ENCODE assay signal across 24 mouse cellular contexts in genomic region chr9:78343055-78343454, GRCm38 (mm10). TPM values are rescaled to one million over a fixed set of nuclear protein-coding genes. Genes with fewer than 3 reads are reported as not detected.
DNase-seq lines count a peak whose midpoint lies in the region; ATAC-seq and TF ChIP-seq lines count a peak whose summit lies in the region.
"Not testable (repeated sequence)": the region's sequence is repeated elsewhere in the genome, so short reads cannot be mapped to it uniquely, and the experiment has no call there.
"Had no signal": no experiment of that assay in that cellular context is flagged by ENCODE, and none has a peak within 500 bp of the region (broad histone marks: within the 10 kb centered on the region; RNA-seq: fewer than 3 reads in every experiment).

No protein-coding gene starts in this region.

- not testable (repeated sequence) for H3K4me3 ChIP-seq in heart, embryonic 10.5 days; kidney, adult 2 months (ENCODE audit: insufficient read depth, low read depth, low read length); kidney, embryonic 16.5 days (ENCODE audit: low read length)

- WGBS in heart, embryonic 10.5 days, result 84% methylated on average over 9 of the region's 9 CpGs
- WGBS in kidney, adult 2 months, result 60% methylated on average over 9 of the region's 9 CpGs
- 64% methylated on average over 9 of the region's 9 CpGs for WGBS in kidney, embryonic 16.5 days

- H3K36me3 ChIP-seq in heart, embryonic 10.5 days; kidney, adult 2 months (ENCODE audit: control insufficient read depth, insufficient read depth, low read length); kidney, embryonic 16.5 days (ENCODE audit: insufficient read depth, low read length): not testable (repeated sequence)

- not testable (repeated sequence) for H3K27ac ChIP-seq in heart, embryonic 10.5 days; kidney, adult 2 months (ENCODE audit: insufficient read depth, low read depth, low read length); kidney, embryonic 16.5 days (ENCODE audit: low read length)

- peak; percentile 21 for DNase-seq in R1 (ENCODE audit: low read depth, low spot score)
- DNase-seq in heart, embryonic 10.5 days (ENCODE audit: low spot score), result peak; percentile 39
- peak; percentile 58 for DNase-seq in kidney, adult 2 months
- peak; percentile 55 for DNase-seq in kidney, adult 9 months
- peak; percentile 28 to 71 for DNase-seq in kidney, postnatal 25 days

- H3K4me2 ChIP-seq in kidney, embryonic 16.5 days (replicated peaks; ENCODE audit: low read depth, low read length), result not testable (repeated sequence)

- not testable (repeated sequence) for H3K4me1 ChIP-seq in heart, embryonic 10.5 days; kidney, adult 2 months (ENCODE audit: control insufficient read depth, insufficient read depth, low read length); kidney, embryonic 16.5 days (ENCODE audit: insufficient read depth, low read length)

- not testable (repeated sequence) for H3K9ac ChIP-seq in kidney, embryonic 16.5 days (replicated peaks; ENCODE audit: low read length)

- H3K9me3 ChIP-seq in heart, embryonic 10.5 days; kidney, embryonic 16.5 days (ENCODE audit: low read length): not testable (repeated sequence)

- H3K27me3 ChIP-seq in heart, embryonic 10.5 days (ENCODE audit: insufficient read depth, poor library complexity, severe bottlenecking); kidney, adult 2 months (replicated peaks; ENCODE audit: control insufficient read depth, insufficient read depth, low read length); kidney, embryonic 16.5 days (ENCODE audit: insufficient read depth, low read length): not testable (repeated sequence)

- not testable (repeated sequence) for TF ChIP-seq POLR2A in kidney, adult 2 months (IDR thresholded peaks at IDR 0.05; ENCODE audit: low read depth, low read length)

- TF ChIP-seq CTCF in kidney, adult 2 months (conservative IDR thresholded peaks at IDR 0.05; ENCODE audit: insufficient read depth, insufficient read length, low read depth, low read length), result not testable (repeated sequence)

- peak; percentile 53 for ATAC-seq in kidney, embryonic 16.5 days (ENCODE audit: low FRiP score, low TSS enrichment)
- ATAC-seq in monocyte, adult 5-6 weeks (replicated peaks; ENCODE audit: insufficient number of reproducible peaks, low FRiP score, low TSS enrichment, poor library complexity, severe bottlenecking), result 0 out of 2 replicates have a peak, but pooled peaks have one; percentile 17

RNA-seq across cellular contexts. Expression of gene Gsta2, which starts 12.5 kb away (rescaled TPM):
- polyA plus RNA-seq in heart, embryonic 10.5 days (2016; fragmentation: Nextera tagmentation; extraction: Ambion mirVana), result not detected in 2 replicates
- 583 and 726 TPM in 2 replicates for polyA plus RNA-seq in kidney, adult 2 months (2012; rRNA removed)
- 92.0 and 109 TPM in 2 replicates for polyA plus RNA-seq in kidney, embryonic 16.5 days (2015; fragmentation: Nextera tagmentation; extraction: Ambion mirVana)
- total RNA-seq in monocyte, adult 5-6 weeks (2017), result 2.0 TPM in 1 of 3 replicates, not detected in the others
- total RNA-seq: common myeloid progenitor, adult 5-6 weeks; ES-E14; MEL had no signal
- polyA plus RNA-seq: adrenal gland, adult 2 months; brain, embryonic 14.5 days; embryonic facial prominence, embryonic 11.5 days; erythroblast, embryonic 14.5 days; forebrain, embryonic 10.5 days; forebrain, embryonic 12.5 days; forebrain, embryonic 14.5 days; forebrain, embryonic 16.5 days had no signal

RNA-seq across cellular contexts. Expression of gene Omt2b, which starts 15.7 kb away (rescaled TPM):
- not detected in 2 replicates for polyA plus RNA-seq in heart, embryonic 10.5 days (2016; fragmentation: Nextera tagmentation; extraction: Ambion mirVana)
- polyA plus RNA-seq in kidney, adult 2 months (2012; rRNA removed), result not detected in 2 replicates
- not detected in 2 replicates for polyA plus RNA-seq in kidney, embryonic 16.5 days (2015; fragmentation: Nextera tagmentation; extraction: Ambion mirVana)
- not detected in 3 replicates for total RNA-seq in monocyte, adult 5-6 weeks (2017)
- total RNA-seq: adrenal gland, adult 2 months; adrenal gland, postnatal 10 days; adrenal gland, postnatal 25 days; adrenal gland, postnatal 4 days; common myeloid progenitor, adult 5-6 weeks; ES-E14; MEL had no signal
- polyA plus RNA-seq: adrenal gland, adult 2 months; brain, embryonic 14.5 days; C2C12; embryonic facial prominence, embryonic 11.5 days; embryonic facial prominence, embryonic 13.5 days; embryonic facial prominence, embryonic 15.5 days; erythroblast, embryonic 14.5 days; forebrain, embryonic 10.5 days; forebrain, embryonic 12.5 days; forebrain, embryonic 14.5 days; forebrain, embryonic 16.5 days had no signal

RNA-seq across cellular contexts. Expression of gene Dppa5a, which starts 24.9 kb away (rescaled TPM):
- not detected in 2 replicates for polyA plus RNA-seq in heart, embryonic 10.5 days (2016; fragmentation: Nextera tagmentation; extraction: Ambion mirVana)
- polyA plus RNA-seq in kidney, adult 2 months (2012; rRNA removed), result not detected in 2 replicates
- polyA plus RNA-seq in kidney, embryonic 16.5 days (2015; fragmentation: Nextera tagmentation; extraction: Ambion mirVana), result 0.27 TPM in 1 of 2 replicates, not detected in the other
- total RNA-seq in monocyte, adult 5-6 weeks (2017), result not detected in 3 replicates
- total RNA-seq: adrenal gland, adult 2 months; adrenal gland, postnatal 25 days; adrenal gland, postnatal 4 days; common myeloid progenitor, adult 5-6 weeks; MEL had no signal
- polyA plus RNA-seq: adrenal gland, adult 2 months; embryonic facial prominence, embryonic 11.5 days; erythroblast, embryonic 14.5 days; forebrain, embryonic 10.5 days had no signal

RNA-seq across cellular contexts. Expression of gene Omt2a, which starts 28.5 kb away (rescaled TPM):
- polyA plus RNA-seq in heart, embryonic 10.5 days (2016; fragmentation: Nextera tagmentation; extraction: Ambion mirVana), result not detected in 2 replicates
- not detected in 2 replicates for polyA plus RNA-seq in kidney, adult 2 months (2012; rRNA removed)
- not detected in 2 replicates for polyA plus RNA-seq in kidney, embryonic 16.5 days (2015; fragmentation: Nextera tagmentation; extraction: Ambion mirVana)
- not detected in 3 replicates for total RNA-seq in monocyte, adult 5-6 weeks (2017)
- total RNA-seq: adrenal gland, adult 2 months; adrenal gland, postnatal 10 days; adrenal gland, postnatal 25 days; adrenal gland, postnatal 4 days; common myeloid progenitor, adult 5-6 weeks; MEL had no signal
- polyA plus RNA-seq: adrenal gland, adult 2 months; brain, embryonic 14.5 days; C2C12; embryonic facial prominence, embryonic 11.5 days; embryonic facial prominence, embryonic 13.5 days; embryonic facial prominence, embryonic 15.5 days; erythroblast, embryonic 14.5 days; forebrain, embryonic 10.5 days; forebrain, embryonic 12.5 days; forebrain, embryonic 14.5 days; forebrain, embryonic 16.5 days had no signal

RNA-seq across cellular contexts. Expression of gene Ooep, which starts 35.5 kb away (rescaled TPM):
- 0.97 and 1.2 TPM in 2 replicates for polyA plus RNA-seq in heart, embryonic 10.5 days (2016; fragmentation: Nextera tagmentation; extraction: Ambion mirVana)
- 0.03 TPM in 1 of 2 replicates, not detected in the other for polyA plus RNA-seq in kidney, adult 2 months (2012; rRNA removed)
- polyA plus RNA-seq in kidney, embryonic 16.5 days (2015; fragmentation: Nextera tagmentation; extraction: Ambion mirVana), result 1.6 and 2.0 TPM in 2 replicates
- 0.87 TPM in 1 of 3 replicates, not detected in the others for total RNA-seq in monocyte, adult 5-6 weeks (2017)
- total RNA-seq: adrenal gland, adult 2 months; adrenal gland, postnatal 25 days; common myeloid progenitor, adult 5-6 weeks; MEL had no signal
- polyA plus RNA-seq: adrenal gland, adult 2 months; erythroblast, embryonic 14.5 days had no signal

Comparison
In these comparisons a context has a peak if more than half of its experiments do, and no peak if none do; other contexts are left out.
1. RNA of gene Gsta2, which starts 12.5 kb away (polyA plus RNA-seq): 583 to 726 TPM in kidney, adult 2 months and 92.0 to 109 TPM in kidney, embryonic 16.5 days; not detected in heart, embryonic 10.5 days; every median in the first group is over 10 times any median in the second.
2. Peak in every context shown above with its lines, with median percentiles within 50 percentile points of each other: DNase-seq.